Mouse (Mus musculus): ENCODE results near the gene Ptprn2.

The Ptprn2 gene

DNA sequence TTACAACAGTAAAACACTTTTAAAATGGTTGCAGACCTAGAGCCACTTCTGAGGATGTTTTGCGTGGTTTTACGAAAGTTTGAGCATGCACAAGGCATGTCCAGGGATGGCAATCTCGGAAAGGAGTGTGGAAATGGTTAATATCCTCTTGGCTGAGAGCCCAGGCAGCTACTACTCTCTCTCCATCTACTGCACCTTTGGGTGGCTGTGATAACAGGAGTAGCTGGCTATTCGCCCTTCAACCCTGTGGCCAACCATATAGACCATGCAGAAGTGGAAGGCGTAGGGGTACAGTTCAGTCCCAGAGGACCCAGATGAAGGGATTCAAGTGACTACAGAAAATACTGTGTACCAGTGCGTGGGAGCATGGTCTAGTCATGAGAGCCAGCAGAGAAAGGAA lies 655.9 kb downstream of the Ptprn2 start:
- CTCF ChIA-PET, result no interaction called here

DNA sequence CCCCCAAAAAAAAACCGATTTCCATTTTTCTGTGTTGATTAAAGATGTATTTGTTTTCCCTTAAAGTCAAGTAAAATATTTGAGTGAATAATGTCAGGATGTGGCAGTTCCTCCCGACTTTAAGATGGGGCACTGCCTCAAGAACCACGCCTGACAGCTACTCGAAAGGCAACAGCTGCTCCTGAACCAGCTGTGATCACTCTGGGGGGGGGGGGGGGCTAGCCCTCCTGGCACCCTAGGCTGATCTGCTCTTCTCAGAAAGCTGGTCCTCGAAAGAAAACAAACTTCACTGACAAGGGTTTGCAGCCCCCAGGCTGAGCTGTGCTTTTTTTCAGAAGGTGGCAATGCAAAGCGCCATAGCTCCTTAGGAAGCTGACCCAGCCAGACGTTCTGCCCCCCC lies 663.7 kb downstream of the Ptprn2 start:
- CTCF ChIA-PET, result no interaction called here

DNA sequence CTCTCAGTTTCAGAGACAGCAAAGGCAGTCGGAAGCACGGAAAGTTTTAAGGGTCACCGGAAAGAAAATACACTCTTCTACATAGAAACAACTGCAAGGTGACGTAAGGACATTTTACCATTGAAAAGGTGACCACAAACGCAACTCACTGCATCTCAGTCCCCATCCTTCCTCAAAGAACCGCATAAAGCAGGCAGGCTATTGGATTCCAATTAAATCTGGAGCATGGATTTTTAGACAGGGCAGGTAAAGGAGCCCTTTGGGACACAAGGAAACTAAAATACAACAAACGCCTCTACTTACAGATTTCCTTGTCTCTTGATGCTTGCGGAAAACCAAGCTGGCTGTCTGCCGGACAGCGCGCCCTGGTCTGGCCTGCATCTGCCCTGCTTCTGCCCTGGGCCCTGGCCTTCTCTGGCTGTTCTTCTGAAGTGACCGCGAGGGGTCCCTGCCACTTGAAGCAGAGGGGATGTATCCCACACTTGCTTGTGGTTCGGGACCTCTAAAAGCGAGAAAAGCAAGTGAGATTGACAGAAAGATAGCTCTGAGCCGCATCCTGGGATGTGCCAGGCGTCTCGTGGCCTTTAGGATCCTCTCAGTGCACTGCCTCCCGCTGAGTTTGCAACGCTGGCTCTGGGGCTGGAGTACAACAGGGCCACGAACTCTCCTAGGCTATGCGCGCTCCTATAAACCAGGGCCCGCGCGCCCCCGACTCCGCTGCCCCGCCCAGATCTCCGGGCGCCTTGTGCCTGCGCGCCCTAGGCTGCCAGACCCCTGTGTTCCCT lies 665.3 kb downstream of the Ptprn2 start:
- CTCF ChIA-PET, result no interaction called here

DNA sequence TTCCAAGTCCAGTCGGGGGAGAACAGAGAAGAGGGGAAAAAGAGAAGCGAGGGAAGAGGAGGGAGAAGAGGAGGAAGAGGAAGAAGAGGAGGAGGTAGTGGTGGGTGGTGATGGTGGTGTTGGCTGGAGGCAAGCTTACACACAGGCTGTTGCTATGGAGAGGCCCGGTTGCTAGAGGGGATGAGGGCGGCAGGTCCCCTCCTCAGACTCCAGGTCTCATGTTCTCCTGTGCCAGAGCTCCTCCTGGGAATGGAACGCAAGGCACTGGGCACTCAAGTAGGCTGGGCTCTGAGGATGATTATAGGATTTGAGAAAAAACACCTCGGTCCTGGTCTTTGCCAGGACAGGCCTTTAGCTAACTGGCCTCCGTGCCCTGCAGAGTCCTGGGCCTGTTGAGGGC lies 666.1 kb downstream of the Ptprn2 start:
- CTCF ChIA-PET, result no interaction called here

DNA sequence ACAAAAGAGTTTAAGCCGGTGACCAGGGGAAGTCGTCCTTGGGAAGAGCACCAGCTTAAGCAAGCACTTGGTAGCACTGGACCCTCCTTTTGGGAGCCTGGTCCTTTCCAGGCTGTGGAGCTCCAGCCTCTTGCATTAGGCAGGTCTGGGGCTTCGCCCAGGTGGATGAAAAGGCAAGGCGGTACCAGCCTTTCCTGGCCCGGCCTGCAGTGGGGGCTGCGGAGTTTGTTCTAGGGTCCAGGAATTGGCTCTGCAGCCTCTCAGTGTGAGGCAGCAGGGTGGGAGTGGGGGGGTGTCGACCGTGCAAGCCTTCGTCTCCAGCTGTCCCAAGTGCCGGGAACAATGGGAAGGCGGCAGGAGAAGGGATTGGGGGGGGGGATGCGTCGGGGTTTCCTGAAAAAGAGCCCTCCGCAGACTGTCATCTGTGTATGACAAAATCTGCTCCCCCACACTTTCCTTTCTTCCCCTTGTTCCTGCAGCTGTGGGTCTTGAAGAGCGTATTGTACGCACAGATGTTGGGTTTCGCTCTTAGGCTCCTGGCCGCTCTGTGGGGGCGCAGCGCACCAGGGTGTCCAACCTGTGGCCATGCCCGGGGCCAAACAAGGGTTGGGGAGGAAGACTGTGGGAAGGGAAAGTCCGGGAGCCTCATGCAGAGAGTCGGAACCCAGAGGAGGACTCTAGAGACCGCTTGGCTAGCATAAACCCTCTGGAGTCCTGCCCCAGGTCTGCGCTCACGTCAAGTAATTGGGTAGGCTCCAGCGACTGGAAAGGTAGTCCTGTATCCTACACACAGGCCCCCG lies 667.0 kb downstream of the Ptprn2 start:
- CTCF ChIA-PET, result no interaction called here

DNA sequence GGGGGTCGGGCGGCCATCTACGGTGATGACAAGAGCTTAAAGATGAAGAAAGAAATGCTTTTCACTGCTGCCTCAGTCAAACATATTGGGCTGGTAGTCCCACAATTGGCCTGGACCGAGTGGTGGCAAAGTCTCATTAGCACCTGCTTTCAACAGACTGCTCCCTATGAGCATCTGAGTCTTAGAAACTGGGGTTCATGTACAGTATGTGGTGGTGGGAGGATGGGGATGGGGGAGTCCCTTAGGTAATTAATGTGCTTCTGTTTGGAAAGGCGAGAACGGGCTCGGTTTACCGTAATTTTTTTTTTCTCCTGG lies 667.6 kb downstream of the Ptprn2 start:
- CTCF ChIA-PET, result no interaction called here

DNA sequence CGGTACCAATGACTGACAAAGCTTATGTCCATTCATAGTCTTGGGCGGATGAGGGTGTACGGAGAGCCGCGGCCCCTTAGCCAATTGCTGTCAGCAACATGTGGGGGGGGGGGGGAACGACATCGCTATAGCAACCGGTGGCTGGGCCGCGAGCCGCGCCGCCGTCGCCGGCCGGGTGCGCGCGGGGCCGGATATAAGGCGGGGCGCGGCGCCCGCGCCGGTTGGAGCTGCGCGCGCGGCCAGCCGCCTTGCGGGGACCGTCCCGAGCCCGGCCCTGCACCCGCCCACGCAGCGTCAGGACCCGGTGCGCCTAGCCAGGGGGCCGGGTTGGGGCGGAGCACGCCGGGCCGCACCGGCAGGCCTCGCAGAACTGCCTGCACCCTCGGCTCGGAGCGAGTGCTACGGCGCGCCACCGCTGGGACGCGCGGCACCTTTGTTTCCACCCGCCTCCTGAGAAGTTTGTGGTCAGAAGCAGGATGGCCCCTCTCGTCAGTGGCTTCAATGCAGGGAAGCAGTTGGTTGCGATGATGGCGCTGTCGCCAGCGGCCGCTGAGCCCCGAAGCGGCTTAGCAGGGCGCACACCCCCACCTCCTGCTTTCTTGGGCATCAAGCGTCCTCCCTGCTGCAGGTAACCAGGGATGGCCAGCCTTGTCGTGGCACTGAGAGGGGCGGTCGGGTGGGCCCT lies 668.3 kb downstream of the Ptprn2 start:
- CTCF ChIA-PET, result no interaction called here

DNA sequence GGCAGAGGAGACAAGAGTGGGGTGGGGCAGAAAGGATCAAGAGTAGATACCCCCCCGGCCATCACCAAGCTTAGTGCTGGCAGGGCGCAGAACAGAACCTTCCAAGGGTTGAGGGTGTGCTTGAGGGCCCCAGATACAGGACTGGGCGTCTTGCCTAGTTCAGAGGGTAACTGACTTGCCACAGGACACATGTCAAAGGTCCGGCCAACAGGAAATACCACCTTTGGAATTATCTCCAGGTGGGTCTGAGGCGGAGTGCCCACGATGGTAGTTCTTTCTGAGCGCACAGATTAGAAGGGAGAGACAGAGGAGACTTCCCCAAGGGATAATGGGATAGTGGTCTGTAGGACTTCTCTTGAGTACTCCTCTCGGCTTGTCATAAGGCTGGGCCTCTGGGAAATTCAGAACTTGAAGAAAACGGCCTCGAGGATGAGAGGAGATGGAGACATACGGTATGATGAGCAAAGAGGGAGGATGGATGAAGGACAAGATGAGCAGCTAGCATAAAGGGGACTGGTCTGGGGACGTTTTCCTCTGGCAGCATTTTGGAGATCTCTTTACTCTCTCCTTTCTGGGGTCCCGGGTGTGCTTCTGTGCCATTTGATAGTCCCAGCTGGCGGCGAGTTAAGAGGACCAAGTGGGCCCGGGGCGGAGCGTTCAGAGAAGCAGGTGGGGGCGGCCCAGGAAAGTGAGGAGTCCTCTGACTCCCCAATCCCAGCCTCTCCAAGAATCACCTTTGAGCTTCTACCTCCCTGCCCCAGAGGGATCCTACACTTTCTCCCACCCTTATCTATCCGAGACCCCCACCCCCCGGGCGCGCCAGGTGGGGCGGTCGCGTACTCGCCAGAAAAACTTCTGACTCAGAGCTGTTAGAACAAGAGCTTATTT lies 669.1 kb downstream of the Ptprn2 start:
- CTCF ChIA-PET, result interaction anchor here (0.5 kb wide), 1 partner anchor 9 kb away, joined by 3 read pairs; no protein-coding TSS in a partner anchor

DNA sequence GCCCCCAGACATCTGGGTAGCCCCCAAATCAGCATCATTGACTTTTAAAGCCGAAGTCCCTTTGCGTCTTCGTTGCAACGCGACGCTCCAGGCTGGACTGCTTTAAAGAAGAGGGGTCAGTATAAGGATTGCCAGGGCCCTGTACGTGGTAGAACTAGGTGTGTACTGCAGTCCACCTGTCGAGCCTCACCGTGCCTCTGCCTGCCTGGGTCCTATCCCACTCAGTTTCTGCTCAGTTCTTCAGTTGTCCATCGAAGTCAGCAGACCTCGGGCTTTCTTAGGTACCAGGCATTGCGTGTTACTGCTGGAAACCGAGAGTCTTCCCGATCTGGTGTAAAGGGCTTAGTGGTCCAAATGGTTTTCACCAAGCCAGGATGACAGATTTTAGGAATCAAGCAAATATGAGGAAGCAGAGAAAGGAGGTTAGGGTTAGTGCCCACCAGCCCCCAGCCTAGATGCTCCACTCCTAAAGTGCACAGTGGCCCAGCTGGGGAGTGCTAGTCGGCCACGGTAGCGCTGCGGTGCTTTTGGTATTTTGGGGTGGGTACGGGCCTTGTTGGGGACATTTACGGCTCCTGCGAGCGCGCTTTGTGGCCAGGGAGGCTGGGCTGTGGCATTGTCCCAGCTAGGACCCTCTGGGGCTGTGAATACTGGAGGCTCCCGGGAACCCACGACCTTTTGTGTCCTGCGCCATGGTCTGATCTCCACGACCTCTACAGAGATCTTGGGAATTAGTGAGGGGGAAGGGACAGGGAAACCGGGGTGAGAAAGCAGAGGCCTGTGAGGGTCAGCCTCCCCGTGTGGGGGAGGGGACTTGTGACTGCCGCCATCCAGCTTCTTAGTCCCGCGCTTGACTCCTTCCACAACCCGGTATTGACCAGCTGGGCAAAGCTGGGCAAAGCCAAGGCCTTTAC lies 670.0 kb downstream of the Ptprn2 start:
- CTCF ChIA-PET, result no interaction called here

DNA sequence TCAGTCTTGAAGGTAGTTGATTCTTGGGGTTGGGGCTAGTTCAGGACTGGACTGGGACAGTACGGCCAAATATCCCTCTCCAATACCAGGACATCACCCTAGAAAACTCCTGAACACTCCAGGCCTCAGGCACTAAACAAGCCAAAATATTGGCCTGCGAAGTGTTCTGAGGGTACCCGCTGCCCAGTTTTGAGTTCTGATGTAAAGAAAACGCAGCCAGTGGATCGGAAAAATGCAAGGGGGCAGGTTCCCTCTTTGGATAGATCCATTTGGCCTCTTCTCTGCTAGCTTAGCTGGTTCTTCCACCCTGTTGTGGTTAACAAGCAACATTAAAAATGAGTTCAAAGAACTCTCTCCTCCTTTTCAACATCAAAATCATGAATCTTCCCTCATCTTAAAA lies 670.7 kb downstream of the Ptprn2 start:
- CTCF ChIA-PET, result no interaction called here

DNA sequence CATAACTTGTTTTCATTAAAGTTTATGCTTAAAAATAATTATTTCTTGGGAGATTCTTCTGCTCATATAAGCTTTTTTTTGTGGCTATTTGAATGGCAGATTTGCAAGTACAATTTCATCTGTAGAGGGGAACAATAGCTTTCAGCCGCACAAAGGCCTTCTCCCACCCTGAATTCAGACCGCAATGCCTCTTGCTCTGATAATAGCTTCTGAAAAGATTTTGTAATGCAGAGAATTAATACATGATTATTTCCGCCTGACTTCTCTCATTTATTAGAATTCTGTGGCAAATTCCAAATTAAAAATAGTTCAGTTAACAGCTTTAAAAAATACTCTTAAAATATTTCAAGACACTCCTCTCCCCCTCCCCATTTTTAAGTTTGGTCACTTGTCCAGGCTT lies 671.3 kb downstream of the Ptprn2 start:
- CTCF ChIA-PET, result no interaction called here

DNA sequence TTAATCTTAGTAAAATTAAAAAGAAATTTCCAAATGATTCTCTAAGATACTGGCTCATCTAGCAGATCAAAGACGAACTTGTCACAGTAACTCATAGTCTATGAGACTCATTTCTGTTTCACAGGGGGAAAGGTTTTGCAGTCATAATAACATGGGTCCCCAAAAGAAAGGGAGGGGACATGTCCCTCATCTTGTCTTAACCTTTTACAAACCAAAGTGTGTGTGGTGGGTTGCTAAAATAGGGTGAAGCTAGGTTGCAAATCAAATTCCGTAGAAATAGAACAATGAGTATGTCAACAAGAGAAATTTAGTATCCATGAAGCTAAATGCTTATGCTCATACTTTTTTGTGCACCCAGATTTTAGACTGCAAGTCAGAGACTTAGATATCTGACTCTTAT lies 671.7 kb downstream of the Ptprn2 start:
- CTCF ChIA-PET, result no interaction called here

DNA sequence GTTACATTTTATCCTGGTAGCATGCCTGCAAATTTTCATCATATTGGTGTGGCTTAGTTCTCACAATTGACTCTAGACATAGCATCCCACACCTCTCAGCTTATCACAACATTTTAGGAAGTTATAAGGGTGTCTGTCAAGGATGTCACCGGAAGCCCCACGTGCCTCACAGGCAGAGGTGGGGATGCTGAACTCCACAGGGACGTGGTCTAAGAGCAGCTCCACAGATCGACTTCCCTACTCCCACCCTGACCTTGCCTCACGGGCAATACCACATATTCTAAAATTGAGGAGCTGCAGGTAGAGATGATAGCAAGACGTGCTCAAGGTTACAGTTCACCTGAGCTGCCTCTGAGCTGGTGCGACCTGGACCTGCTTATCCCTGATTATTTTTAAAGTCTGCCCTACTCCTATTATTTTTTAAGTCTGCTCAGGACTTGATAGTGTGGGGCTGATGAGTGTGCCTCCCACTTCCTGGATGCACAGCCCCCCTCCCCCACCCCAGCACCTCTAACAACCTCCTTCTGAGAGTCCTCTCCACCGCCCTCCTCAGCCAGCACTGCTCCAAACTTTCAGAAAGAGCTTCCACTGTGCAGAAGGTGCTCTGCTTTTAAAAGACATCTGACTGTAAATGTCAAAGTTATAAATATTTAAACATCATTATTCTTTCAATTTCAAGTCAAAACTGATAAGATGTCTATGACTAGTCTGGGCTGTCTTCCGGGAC lies 672.3 kb downstream of the Ptprn2 start:
- CTCF ChIA-PET, result no interaction called here

DNA sequence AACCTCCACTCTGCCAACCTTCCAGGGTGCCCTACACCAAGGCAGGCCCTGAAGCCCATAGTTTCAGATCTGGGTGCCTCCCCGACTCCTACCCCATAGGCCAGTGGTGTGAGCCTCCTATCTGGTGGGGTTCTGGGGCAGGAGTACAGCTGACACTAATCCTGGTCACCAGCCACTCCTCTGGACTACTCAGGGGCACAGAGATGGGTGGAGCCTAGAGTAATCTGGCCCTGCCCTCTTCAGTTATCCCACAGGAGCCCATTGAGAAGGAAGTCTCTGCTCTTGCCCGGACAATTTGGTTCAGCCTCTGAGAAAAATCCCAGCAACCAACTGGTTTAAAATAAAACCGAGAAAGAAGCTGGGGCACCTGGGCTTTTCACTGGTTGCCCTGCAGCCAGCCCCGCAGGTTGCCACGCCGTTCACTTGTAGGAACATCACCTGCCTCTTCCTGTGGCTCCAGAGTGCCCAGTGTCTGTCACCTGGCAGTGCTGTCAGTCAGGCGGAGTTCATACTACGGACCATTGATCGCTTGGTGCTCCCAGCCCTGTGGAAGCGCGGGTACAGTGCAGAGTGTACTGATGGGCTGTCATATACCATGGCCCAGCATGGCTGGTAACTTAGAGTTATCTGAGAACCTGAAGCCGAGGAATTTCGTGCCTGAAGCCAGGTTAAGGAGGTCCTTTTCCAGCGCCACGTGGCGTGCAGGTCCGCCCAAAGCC lies 673.6 kb downstream of the Ptprn2 start:
- CTCF ChIA-PET, result no interaction called here

DNA sequence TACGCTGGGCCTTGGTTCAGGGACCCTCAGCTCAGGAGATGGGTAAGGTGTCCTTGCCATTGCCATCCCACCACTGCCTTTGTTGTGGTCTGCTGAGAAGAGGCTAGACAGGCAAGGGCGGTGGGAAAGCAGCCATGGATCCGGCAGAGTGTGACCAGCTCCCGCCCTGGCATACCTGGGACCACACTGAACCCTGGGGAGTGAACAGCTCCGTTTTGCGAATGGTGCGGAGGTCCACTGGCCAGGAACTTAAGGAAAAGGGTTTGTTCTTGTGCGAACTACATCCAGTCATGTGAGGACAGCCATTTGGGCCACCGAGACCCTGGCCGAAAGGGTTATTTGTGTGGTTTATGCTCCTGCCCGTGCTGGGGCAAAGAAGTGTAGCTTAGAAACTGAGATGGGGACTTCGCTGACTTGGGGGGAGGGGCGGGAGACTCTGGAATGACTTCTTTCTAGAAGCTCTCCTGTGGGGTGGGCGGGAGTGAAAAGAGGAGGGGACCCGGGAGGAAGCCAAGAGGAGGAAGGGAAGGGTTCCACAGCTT lies 674.2 kb downstream of the Ptprn2 start:
- CTCF ChIA-PET, result no interaction called here

DNA sequence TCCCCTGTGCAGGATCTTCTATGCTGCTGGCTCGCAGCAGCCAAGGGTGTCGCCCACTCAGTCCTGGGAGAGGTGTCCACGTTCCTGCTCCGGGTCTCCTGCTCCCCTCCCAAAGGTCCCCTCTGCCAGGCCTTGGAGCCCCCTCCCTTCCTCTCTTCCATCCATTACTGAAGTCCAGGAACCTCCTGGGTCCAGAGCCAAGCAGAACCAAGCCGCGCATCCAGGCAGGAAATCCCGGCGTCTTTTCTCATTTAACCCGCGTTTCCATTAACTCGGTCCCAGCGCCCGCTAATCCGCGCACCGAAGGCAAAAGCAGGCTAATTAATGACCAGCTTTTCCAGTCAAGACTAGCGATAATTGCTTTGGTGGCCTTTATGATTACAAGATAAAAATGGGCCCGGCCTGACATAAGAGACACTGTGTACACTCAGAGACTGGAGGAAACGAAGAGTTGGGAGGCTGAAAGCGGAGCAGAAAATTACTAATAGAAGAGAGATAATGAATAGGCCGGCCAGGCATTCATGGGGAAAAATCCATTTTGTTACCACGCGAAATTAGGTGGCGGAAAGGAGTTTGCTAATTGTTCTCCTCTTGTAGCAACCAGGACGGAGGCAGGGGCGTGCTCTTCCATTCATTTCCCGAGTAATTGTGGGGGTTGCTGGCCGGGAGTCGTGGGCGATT lies 674.8 kb downstream of the Ptprn2 start:
- CTCF ChIA-PET, result no interaction called here

DNA sequence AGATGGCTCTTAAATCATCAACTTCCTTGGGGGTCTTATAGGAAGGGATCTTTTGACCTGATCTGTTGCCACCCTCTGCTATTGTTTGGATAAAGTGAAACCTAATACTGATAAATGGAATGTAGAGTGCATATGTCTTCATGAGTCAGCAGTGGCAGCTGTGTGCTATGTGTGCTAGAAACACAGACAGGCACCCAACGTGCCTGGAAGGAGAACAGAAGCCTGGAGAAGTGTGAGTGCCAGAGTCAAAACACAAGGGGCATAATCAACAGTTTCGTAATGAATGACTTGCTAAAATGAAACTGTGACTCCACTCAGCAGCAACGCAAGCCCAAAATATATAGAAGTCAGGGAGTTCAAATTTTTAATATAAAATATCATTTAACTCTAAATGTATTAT lies 676.7 kb downstream of the Ptprn2 start:
- CTCF ChIA-PET, result no interaction called here

DNA sequence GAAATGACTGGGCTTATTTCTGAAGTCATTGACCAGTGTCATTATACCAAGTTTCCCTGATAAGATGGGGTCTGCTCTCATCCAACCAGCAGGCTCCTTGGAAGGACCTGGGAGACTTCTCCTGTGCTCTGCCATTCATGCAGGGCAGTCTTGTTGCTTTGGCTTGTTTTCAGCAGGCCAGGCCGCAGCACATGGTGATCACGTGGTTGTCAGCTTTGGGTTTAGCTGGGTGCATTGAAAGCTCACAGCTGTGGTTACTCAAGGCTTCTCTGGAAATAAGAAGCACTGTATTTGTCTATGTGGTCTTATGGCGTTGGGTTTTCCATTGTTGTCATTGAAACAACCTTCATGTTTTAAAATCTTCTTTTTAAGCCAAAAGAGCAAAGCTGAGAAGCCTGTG lies 678.3 kb downstream of the Ptprn2 start:
- CTCF ChIA-PET, result interaction anchor here (0.7 kb wide), 1 partner anchor 9 kb away, joined by 3 read pairs; no protein-coding TSS in a partner anchor

DNA sequence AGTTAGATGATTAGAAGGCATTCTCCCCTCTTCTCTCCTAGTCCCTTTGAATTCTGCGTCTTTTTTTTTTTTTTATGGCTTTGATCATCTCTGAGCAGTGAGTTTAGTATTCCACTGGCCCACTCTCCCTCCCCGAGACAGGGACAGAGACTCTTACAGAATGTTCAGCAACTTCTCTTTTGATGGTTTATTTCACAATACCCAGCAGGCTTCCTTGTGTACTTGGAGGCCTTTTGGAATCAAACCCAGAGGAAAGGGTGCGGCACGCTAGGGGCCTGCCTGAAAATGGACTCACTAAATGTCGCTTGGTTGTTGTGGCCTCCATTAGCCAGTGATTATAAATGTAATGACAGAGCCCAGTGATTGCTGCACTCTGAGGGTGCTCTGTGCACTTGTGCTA lies 680.7 kb downstream of the Ptprn2 start:
- CTCF ChIA-PET, result no interaction called here
